Mouse (Mus musculus) midbrain, embryonic 15.5 days (tissue): ENCODE measurements at regions not wholly inside any gene's neighbourhood (a gene's known extent, or its start where the extent isn't known, plus 50 kb on each side); places are given as distances from the start of the nearest gene placed in this dataset.

ENCODE experiments used
- ATAC-seq: fragments of 200-750 bp; cut with Nextera tagmentation; replicated peaks from 2 replicates; pipeline ENCODE4 v1.8.0; 2017; ENCODE audit warnings: moderate TSS enrichment
- H3K27ac ChIP-seq: fragments of 300-500 bp; sonication (generic); 2 replicates; pipeline ENCODE4 v1.5.1; 2015; ENCODE audit warnings: mild to moderate bottlenecking, inconsistent platforms
- H3K27me3 ChIP-seq: fragments of 300-500 bp; sonication (generic); replicated peaks from 2 replicates; pipeline ENCODE4 v1.6.1; 2015; ENCODE audit warnings: inconsistent platforms
- H3K36me3 ChIP-seq: fragments of 300-500 bp; sonication (generic); replicated peaks from 2 replicates; pipeline ENCODE4 v1.6.1; 2015; ENCODE audit warnings: inconsistent platforms
- H3K4me1 ChIP-seq: fragments of 300-500 bp; sonication (generic); 2 replicates; pipeline ENCODE4 v1.6.1; 2015; ENCODE audit warnings: inconsistent platforms
- H3K4me2 ChIP-seq: fragments of 300-500 bp; sonication (generic); 2 replicates; pipeline ENCODE4 v1.6.1; 2015; ENCODE audit warnings: inconsistent platforms, mild to moderate bottlenecking, moderate library complexity
- H3K4me3 ChIP-seq: fragments of 300-500 bp; sonication (generic); 2 replicates; pipeline ENCODE4 v1.5.1; 2015; ENCODE audit warnings: mild to moderate bottlenecking, inconsistent platforms
- H3K9ac ChIP-seq: fragments of 300-500 bp; sonication (generic); 2 replicates; pipeline ENCODE4 v1.6.1; 2015; ENCODE audit warnings: mild to moderate bottlenecking, inconsistent platforms
- H3K9me3 ChIP-seq: fragments of 300-500 bp; sonication (generic); 2 replicates; pipeline ENCODE4 v1.6.1; 2016; ENCODE audit warnings: inconsistent platforms
- WGBS: fragments of 180-500 bp; shearing (Covaris S2); methylation state at CpG from one replicate; pipeline ENCODE4 v1.1.7; 2015; ENCODE audit warnings: mixed read lengths; 5-methylcytosine and 5-hydroxymethylcytosine counted together

GRCm38 (mm10) chr10:56611564-56612288 is 234.6 kb downstream of the Gja1 start:
- H3K9ac ChIP-seq = no peak overlapping the region
- no peak for ATAC-seq

GRCm38 (mm10) chr10:56642656-56643055 is 265.5 kb downstream of the Gja1 start:
- no peak for ATAC-seq
- Histone ChIP-seq H3K4me1 (no peaks in the 10 kb centered on the region), H3K4me2 (no peak overlapping the region), H3K9ac (no peak overlapping the region), H3K4me3 (no peak overlapping the region), H3K36me3 (no peaks in the 10 kb centered on the region), H3K27ac (no peak overlapping the region), H3K27me3 (no peaks in the 10 kb centered on the region), H3K9me3 (no peaks in the 10 kb centered on the region)
- 85% methylated on average over 2 of the region's 2 CpGs for WGBS

More at GRCm38 (mm10) chr10:56611564-56612288, 234.6 kb downstream of the Gja1 start:
- Histone ChIP-seq H3K4me1 (no peaks in the 10 kb centered on the region), H3K36me3 (no peaks in the 10 kb centered on the region), H3K27me3 (no peaks in the 10 kb centered on the region), H3K9me3 (no peaks in the 10 kb centered on the region), H3K27ac (no peak overlapping the region), H3K4me3 (no peak overlapping the region), H3K4me2 (no peak overlapping the region)
- 85% methylated on average over 8 of the region's 8 CpGs for WGBS

DNA sequence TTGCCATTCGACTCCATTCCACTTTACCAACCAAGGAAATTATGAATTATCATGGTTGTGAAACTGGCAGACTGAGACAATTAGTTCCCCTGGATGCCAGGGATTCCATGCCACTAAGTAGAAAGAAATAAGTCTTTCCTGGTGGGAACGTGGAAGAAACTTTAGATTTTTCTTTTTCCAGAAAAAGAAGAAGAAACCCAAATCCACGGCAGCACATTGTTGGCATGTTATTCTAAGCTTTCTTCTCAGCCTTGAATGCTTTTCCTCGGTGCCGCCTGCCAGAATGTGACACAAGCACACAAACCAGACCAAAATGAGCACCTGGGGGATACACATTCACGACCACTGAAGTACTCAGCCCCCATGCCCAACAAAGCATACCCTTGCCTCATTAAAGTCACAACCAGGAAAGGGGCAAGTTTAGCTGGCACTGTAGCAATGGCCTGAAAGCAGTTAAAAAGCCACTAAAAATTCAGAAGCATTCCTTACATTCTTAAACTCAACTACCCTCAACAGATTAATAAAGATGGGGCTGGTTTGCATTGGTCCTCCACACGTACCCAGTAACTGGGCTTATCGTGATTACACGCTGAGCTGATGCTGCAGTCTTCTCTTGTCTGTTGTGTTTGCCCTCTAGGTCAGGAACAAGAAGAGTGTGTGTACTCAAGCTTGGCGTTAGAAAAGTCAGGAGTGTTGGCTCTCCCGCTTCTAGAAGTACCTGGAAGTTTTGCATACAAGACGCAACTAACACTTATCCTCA is 266.4 kb downstream of the Gja1 start:
- Histone ChIP-seq H3K9ac (no peak overlapping the region), H3K4me2 (no peak overlapping the region), H3K27me3 (no peaks in the 10 kb centered on the region), H3K27ac (no peak overlapping the region), H3K9me3 (no peaks in the 10 kb centered on the region), H3K4me3 (no peak overlapping the region), H3K4me1 (no peaks in the 10 kb centered on the region), H3K36me3 (no peaks in the 10 kb centered on the region)
- ATAC-seq = no peak
- 73% methylated on average over 12 of the region's 12 CpGs for WGBS

GRCm38 (mm10) chr10:56660501-56660900 is 283.4 kb downstream of the Gja1 start:
- Histone ChIP-seq H3K27me3 (no peaks in the 10 kb centered on the region), H3K4me2 (no peak overlapping the region), H3K9ac (no peak overlapping the region), H3K4me3 (no peak overlapping the region), H3K27ac (no peak overlapping the region), H3K4me1 (no peaks in the 10 kb centered on the region), H3K9me3 (no peaks in the 10 kb centered on the region), H3K36me3 (no peaks in the 10 kb centered on the region)
- 85% methylated on average over 4 of the region's 4 CpGs for WGBS
- ATAC-seq = no peak

DNA sequence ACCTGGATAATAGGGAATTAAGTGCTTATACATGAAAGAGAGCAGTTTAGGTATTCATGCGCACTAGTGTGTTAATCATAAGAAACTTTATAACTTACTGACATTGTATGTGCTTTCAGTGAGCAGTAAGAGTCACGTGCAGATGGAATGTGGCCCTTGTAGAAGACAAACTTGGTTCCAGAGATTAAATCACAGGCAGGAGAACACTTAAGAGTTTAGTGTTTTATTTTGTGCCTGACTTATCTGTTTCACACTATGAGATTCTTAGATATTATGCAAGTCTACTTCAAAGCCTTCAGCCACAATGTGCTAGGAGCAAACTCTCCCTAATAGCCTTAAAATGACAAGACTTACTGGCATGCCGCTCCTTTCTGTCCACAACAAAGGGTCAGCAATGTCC is 296.8 kb downstream of the Gja1 start:
- no peak overlapping the region for H3K27ac ChIP-seq
- no peaks in the 10 kb centered on the region for H3K4me1 ChIP-seq
- H3K27me3 ChIP-seq = no peaks in the 10 kb centered on the region
- no peak overlapping the region for H3K4me2 ChIP-seq
- no peaks in the 10 kb centered on the region for H3K36me3 ChIP-seq
- no peak for ATAC-seq
- no peaks in the 10 kb centered on the region for H3K9me3 ChIP-seq
- 73% methylated on average over 3 of the region's 3 CpGs for WGBS
- no peak overlapping the region for H3K9ac ChIP-seq
- no peak overlapping the region for H3K4me3 ChIP-seq

GRCm38 (mm10) chr10:56682901-56683300 is 305.8 kb downstream of the Gja1 start:
- Histone ChIP-seq H3K27me3 (no peaks in the 10 kb centered on the region), H3K9ac (no peak overlapping the region), H3K4me2 (no peak overlapping the region), H3K36me3 (no peaks in the 10 kb centered on the region), H3K27ac (no peak overlapping the region), H3K4me1 (no peaks in the 10 kb centered on the region), H3K4me3 (no peak overlapping the region), H3K9me3 (no peaks in the 10 kb centered on the region)
- 57% methylated on average over 3 of the region's 3 CpGs for WGBS
- ATAC-seq = no peak

GRCm38 (mm10) chr10:56685655-56686250 is 308.6 kb downstream of the Gja1 start:
- H3K9ac ChIP-seq = no peak overlapping the region
- no peaks in the 10 kb centered on the region for H3K36me3 ChIP-seq
- 87% methylated on average over 8 of the region's 8 CpGs for WGBS
- no peaks in the 10 kb centered on the region for H3K9me3 ChIP-seq
- no peak overlapping the region for H3K4me2 ChIP-seq
- ATAC-seq = no peak
- no peaks in the 10 kb centered on the region for H3K27me3 ChIP-seq
- H3K4me1 ChIP-seq = no peaks in the 10 kb centered on the region
- no peak overlapping the region for H3K4me3 ChIP-seq
- H3K27ac ChIP-seq = no peak overlapping the region

DNA sequence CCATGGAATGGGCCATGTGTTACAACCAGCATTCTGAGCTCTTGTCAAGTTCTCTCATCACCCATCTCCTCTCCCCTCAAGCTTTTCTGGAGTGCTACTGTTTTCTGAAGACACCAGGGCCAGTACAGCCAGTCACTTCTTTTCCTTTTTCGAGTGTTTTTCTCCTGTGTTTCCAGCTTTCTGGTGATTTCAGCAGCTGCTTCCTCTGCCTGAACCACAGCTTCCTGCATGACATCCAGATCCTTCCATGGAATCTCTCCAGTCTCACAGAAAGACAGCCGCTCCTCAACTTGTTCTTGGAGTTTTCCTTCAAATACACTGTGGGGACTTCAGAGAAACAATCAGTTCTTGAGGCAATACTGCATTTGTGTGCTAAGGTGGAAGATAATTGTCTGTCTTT is 314.3 kb downstream of the Gja1 start:
- Histone ChIP-seq H3K4me1 (no peaks in the 10 kb centered on the region), H3K36me3 (no peaks in the 10 kb centered on the region), H3K4me3 (no peak overlapping the region), H3K4me2 (no peak overlapping the region), H3K27me3 (no peaks in the 10 kb centered on the region), H3K9ac (no peak overlapping the region), H3K9me3 (no peaks in the 10 kb centered on the region), H3K27ac (no peak overlapping the region)
- ATAC-seq = no peak
- WGBS = 85% methylated on average over 2 of the region's 2 CpGs

- no peak overlapping the region for H3K4me3 ChIP-seq
- no peaks in the 10 kb centered on the region for H3K36me3 ChIP-seq
- ATAC-seq = no peak
- H3K9me3 ChIP-seq = no peaks in the 10 kb centered on the region
- H3K4me2 ChIP-seq = no peak overlapping the region
- no peaks in the 10 kb centered on the region for H3K27me3 ChIP-seq
- 10% methylated on average over 3 of the region's 3 CpGs for WGBS
- H3K9ac ChIP-seq = no peak overlapping the region
- no peaks in the 10 kb centered on the region for H3K4me1 ChIP-seq
- no peak overlapping the region for H3K27ac ChIP-seq
Measured at GRCm38 (mm10) chr10:56695100-56695499, 318.0 kb downstream of the Gja1 start.

GRCm38 (mm10) chr10:56700126-56700525 is 323.0 kb downstream of the Gja1 start:
- Histone ChIP-seq H3K27ac (no peak overlapping the region), H3K9ac (no peak overlapping the region), H3K4me3 (no peak overlapping the region), H3K4me2 (no peak overlapping the region), H3K36me3 (no peaks in the 10 kb centered on the region), H3K4me1 (no peaks in the 10 kb centered on the region), H3K27me3 (no peaks in the 10 kb centered on the region), H3K9me3 (no peaks in the 10 kb centered on the region)
- WGBS = 76% methylated on average over 6 of the region's 6 CpGs
- ATAC-seq = no peak

DNA sequence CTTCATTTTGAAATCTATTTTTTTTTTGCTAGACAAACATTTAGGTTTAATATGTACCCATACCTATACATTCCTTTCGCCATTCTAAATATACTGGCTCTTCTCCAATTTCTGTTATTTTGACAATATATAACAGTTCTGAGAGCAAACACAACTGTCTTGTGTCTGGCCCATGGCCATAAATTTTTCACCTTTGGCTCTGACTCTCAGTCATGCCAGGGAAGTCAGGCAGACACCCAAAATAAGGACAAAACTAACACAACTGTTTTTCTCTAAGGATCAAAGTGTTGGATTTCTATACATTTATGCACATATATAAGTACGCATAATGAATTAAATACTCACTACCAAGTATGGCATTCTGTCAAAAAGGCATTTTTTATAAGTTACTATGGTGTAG is 331.3 kb downstream of the Gja1 start:
- Histone ChIP-seq H3K27ac (no peak overlapping the region), H3K36me3 (no peaks in the 10 kb centered on the region), H3K9me3 (no peaks in the 10 kb centered on the region), H3K4me1 (no peaks in the 10 kb centered on the region), H3K27me3 (no peaks in the 10 kb centered on the region), H3K4me3 (no peak overlapping the region), H3K4me2 (no peak overlapping the region), H3K9ac (no peak overlapping the region)
- 94% methylated on average over 2 of the region's 2 CpGs for WGBS
- no peak for ATAC-seq

DNA sequence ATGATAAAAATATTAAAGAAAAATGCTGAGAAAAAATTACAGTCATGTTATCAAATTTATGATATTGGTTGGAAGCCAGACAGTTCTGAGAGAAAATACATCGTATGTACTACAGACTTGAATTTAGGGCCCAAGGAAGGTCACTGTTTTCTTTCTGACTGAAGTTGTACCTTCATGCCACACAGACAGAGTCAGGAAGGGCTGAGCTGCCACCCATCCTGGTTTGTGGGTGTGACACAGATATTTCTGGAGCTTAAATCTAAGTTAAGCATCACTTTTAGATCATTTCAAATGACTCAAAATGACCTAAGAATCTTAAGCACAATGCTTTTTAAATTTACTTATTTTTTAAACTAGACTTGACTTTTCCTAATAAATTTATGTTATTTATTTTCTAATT is 331.8 kb downstream of the Gja1 start:
- WGBS = 85% methylated on average over 1 of the region's 1 CpGs
- no peak overlapping the region for H3K4me2 ChIP-seq
- H3K36me3 ChIP-seq = no peaks in the 10 kb centered on the region
- H3K4me1 ChIP-seq = no peaks in the 10 kb centered on the region
- no peak overlapping the region for H3K9ac ChIP-seq
- no peaks in the 10 kb centered on the region for H3K9me3 ChIP-seq
- no peak overlapping the region for H3K27ac ChIP-seq
- H3K4me3 ChIP-seq = no peak overlapping the region
- no peak for ATAC-seq
- no peaks in the 10 kb centered on the region for H3K27me3 ChIP-seq
